Mouse (Mus musculus): ENCODE results near the gene Gm49333.

Gm49333 gene

GRCm38 (mm10) chr16:20692241-20692965 is 81.0 kb downstream of the Gm49333 start:
- DNase-seq = no peak

- DNase-seq = peak; percentile 91 to 93
Measured at GRCm38 (mm10) chr16:20693111-20693701, 81.8 kb downstream of the Gm49333 start, which contains the start of gene Fam131a. Gene Fam131a (plus strand): TSS chr16:20693241.

DNA sequence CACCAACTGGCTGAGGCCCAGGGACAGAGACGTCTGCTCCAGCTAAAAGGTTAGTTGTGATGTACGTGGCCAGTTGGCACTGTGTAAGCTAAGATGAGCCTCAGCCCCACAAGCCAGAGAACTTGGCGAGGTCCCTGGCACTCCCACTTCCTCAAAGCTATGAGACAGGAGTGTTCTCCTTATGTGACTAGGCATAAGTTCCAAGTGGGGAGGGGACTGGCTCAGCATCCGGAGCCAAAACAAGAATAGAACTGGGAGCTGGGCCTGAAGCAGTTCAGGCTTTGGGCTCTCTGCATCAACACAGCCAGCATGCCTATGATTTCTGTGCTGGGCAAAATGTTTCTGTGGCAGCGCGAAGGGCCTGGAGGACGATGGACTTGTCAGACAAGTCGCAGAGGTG is 83.4 kb downstream of the Gm49333 start:
- peak; percentile 22 to 68 for DNase-seq
